Mouse (Mus musculus) limb, embryonic 12.5 days (tissue): ENCODE data around the gene Krt90. TPM values are rescaled to one million over a fixed set of nuclear protein-coding genes. Genes with fewer than 3 reads are reported as not detected.
A peak's percentile ranks its signal among the peaks of the same experiment; 100 is the strongest.

Experiments used
- ATAC-seq: fragments of 200-750 bp; cut with Nextera tagmentation; 2 replicates; pipeline ENCODE4 v1.8.0; 2017; ENCODE audit warnings: low read depth, moderate TSS enrichment; ENCODE audit not compliant: insufficient number of reproducible peaks, insufficient read depth, low FRiP score, low TSS enrichment
- H3K27ac ChIP-seq: fragments of 300-500 bp; sonication (generic); 2 replicates; pipeline ENCODE4 v1.5.1; 2016; ENCODE audit warnings: mild to moderate bottlenecking, moderate library complexity
- H3K27me3 ChIP-seq: fragments of 300-500 bp; sonication (generic); 2 replicates; pipeline ENCODE4 v1.6.1; 2016; ENCODE audit warnings: mild to moderate bottlenecking, moderate library complexity
- H3K36me3 ChIP-seq: fragments of 300-500 bp; sonication (generic); 2 replicates; pipeline ENCODE4 v1.6.1; 2016; ENCODE audit warnings: mild to moderate bottlenecking, moderate library complexity
- H3K4me1 ChIP-seq: fragments of 300-500 bp; sonication (generic); replicated peaks from 2 replicates; pipeline ENCODE4 v1.6.1; 2016
- H3K4me2 ChIP-seq: fragments of 300-500 bp; sonication (generic); 2 replicates; pipeline ENCODE4 v1.6.1; 2016; ENCODE audit warnings: mild to moderate bottlenecking, moderate library complexity
- H3K4me3 ChIP-seq: fragments of 300-500 bp; sonication (generic); replicated peaks from 2 replicates; pipeline ENCODE4 v1.5.1; 2016; ENCODE audit warnings: mild to moderate bottlenecking
- H3K9ac ChIP-seq: fragments of 300-500 bp; sonication (generic); replicated peaks from 2 replicates; pipeline ENCODE4 v1.6.1; 2016; ENCODE audit warnings: mild to moderate bottlenecking, moderate library complexity
- H3K9me3 ChIP-seq: fragments of 300-500 bp; sonication (generic); 2 replicates; pipeline ENCODE4 v1.6.1; 2016; ENCODE audit warnings: mild to moderate bottlenecking, moderate library complexity
- WGBS: fragments of 180-500 bp; shearing (Covaris S2); methylation state at CpG from one replicate; pipeline ENCODE4 v1.1.7; 2016; 5-methylcytosine and 5-hydroxymethylcytosine counted together
- polyA plus RNA-seq: library from polyadenylated mRNA; unstranded; fragments of >200 nt; fragmentation: Nextera tagmentation; extraction: Ambion mirVana; gene quantifications from 2 replicates; pipeline ENCODE4 v1.2.1, GENCODE M21; 2016

Gene Krt90
- polyA plus RNA-seq: 0.08 and 0.24 TPM in 2 replicates

DNA sequence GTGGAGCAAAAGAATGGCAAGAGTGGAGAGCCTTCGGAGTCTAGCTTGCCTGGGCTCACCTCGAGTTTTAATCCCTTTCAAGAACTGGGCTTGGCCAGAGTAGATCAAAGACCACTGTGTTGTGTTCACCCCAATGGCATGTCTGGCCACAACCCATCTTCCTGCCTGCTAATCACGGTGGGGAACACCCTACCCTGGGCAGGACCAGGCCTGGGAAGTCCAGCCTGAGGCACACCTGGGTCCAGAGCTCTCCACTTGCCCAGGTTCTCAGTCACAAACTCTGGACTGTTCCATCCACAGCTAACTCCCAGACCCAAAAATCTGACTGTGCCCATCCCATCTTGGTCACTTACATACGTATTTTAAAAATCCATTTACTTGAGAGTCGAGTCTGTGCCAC lies at the start of gene Krt90:
Gene Krt90 (minus strand): TSS at position 101 of the 400 bp plus-strand sequence.
- Histone ChIP-seq H3K4me2 (no peak within 1 kb of the TSS), H3K9ac (no peak within 1 kb of the TSS), H3K9me3 (no peaks in the 10 kb centered on the region), H3K27ac (no peak within 1 kb of the TSS), H3K27me3 (no peaks in the 10 kb centered on the region; the same call in 1 of the 2 replicates), H3K36me3 (no peaks in the 10 kb centered on the region), H3K4me3 (no peak within 1 kb of the TSS), H3K4me1 (peaks cover 33% of the 10 kb centered on the region)
- 73% methylated on average over 5 of the region's 5 CpGs for whole genome bisulfite sequencing
- no peak for ATAC-seq

DNA sequence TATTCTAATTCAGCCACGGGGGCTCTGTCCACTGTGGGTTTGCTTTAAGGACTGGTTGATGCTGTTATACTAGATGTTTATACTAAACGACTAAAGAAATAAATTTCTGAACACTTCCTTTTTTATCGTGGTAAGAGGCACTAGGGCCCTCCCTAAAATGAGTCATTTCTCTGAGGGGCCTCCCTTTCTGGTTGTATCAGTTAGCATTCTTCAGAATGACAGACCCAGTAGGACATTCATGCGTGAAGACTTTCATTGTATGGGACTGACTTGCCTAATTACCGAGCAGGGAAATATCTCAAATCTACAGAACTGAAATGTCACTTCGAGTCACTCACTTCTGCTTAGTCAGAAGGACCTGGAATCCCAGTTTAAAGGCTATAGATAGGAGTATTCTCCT lies 36.4 kb upstream of the Krt90 start:
- Histone ChIP-seq H3K9ac (no peak overlapping the region), H3K4me1 (no peaks in the 10 kb centered on the region), H3K4me3 (no peak overlapping the region), H3K27me3 (no peaks in the 10 kb centered on the region; the same call in 1 of the 2 replicates), H3K9me3 (no peaks in the 10 kb centered on the region; the same call in 1 of the 2 replicates), H3K36me3 (no peaks in the 10 kb centered on the region), H3K27ac (no peak overlapping the region), H3K4me2 (no peak overlapping the region)
- no peak for ATAC-seq
- whole genome bisulfite sequencing: 77% methylated on average over 6 of the region's 6 CpGs

DNA sequence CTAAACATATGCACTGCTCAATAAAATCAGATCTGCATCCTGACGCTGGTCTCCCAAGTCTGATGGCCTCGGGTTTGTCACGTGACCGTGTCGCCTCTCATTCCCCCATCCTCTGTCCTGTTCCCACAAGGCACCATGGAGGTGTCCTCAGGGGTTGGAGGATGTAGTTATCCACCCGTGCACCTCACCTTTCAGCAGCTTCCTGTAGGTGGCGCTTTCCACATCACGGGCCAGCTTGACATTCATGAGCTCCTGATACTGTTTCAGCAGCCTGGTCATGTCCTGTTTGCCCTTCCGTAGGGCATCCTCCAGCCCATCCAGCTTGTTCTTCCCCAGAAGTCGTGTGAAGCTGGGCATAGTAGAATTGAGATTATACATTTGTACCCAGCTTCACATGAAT lies 25.5 kb upstream of the Krt90 start:
- WGBS: 83% methylated on average over 10 of the region's 10 CpGs
- H3K9ac ChIP-seq: no peak overlapping the region
- H3K4me1 ChIP-seq: no peaks in the 10 kb centered on the region

DNA sequence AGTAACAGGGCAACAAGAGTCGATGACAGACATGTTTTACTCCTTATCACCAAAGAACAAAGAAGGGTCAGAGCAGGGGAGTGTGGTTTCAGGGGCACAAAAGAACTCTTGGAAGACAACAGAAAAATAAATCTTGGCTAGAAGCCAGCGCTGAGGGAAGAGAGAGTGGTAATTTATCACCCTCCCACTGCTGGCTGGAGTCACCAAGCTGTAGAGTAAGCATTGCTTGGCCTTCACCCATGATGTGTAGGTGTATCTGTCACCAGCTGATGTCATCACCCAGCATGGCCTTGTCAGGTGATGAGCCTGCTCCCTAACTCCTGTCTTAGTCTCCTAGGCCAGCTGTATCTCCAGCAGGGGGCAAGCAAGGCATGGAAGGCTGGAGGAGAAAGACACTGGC lies 21.7 kb upstream of the Krt90 start:
- Histone ChIP-seq H3K36me3 (no peaks in the 10 kb centered on the region), H3K9me3 (no peaks in the 10 kb centered on the region), H3K4me1 (no peaks in the 10 kb centered on the region), H3K27ac (no peak overlapping the region), H3K9ac (no peak overlapping the region), H3K4me2 (no peak overlapping the region), H3K27me3 (no peaks in the 10 kb centered on the region), H3K4me3 (no peak overlapping the region)
- ATAC-seq: no peak
- 60% methylated on average over 2 of the region's 2 CpGs for WGBS

More for the DNA sequence above, 25.5 kb upstream of the Krt90 start:
- no peaks in the 10 kb centered on the region for H3K9me3 ChIP-seq
- H3K4me3 ChIP-seq: no peak overlapping the region
- no peak overlapping the region for H3K4me2 ChIP-seq
- no peak overlapping the region for H3K27ac ChIP-seq
- ATAC-seq: no peak
- no peaks in the 10 kb centered on the region for H3K27me3 ChIP-seq
- H3K36me3 ChIP-seq: no peaks in the 10 kb centered on the region

DNA sequence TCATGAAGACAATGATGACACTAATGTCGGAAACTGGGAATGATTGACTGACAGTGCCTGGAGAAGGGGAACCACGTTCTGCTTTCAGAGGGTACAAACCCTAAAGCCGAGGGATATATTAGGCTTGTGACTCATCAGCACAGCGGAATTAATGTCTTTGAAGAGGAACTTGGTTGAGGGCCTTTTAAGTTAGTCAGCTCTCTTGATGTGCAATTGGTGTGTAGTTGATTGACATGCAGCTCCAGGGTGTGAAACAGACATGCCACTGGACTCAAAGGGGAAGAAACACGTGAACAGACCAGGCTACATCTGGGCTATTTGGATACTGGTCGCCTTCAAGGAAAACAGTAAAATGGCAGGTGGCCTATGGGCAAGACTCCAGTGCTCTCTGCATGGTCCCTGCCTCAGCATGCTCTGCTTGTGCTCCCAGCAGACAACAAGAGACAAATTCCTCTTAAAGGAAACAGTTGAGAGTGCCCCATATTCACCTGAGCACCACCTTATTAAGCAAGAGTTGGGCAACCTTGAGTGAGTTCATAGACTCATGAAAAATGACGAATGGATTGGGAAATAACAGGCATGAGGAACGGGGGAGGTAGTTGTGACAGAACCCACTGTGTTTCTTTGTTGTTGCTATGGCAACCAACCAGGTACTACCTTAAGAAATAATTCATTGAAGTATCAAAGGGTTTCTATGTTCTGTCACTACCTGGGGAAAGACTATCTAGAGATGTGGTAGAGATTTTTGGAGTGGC lies 20.6 kb upstream of the Krt90 start:
- Histone ChIP-seq H3K27me3 (no peaks in the 10 kb centered on the region), H3K9me3 (no peaks in the 10 kb centered on the region), H3K4me3 (no peak overlapping the region), H3K27ac (no peak overlapping the region), H3K4me1 (no peaks in the 10 kb centered on the region), H3K9ac (no peak overlapping the region), H3K4me2 (no peak overlapping the region), H3K36me3 (no peaks in the 10 kb centered on the region)
- ATAC-seq: no peak
- WGBS: 76% methylated on average over 8 of the region's 8 CpGs

DNA sequence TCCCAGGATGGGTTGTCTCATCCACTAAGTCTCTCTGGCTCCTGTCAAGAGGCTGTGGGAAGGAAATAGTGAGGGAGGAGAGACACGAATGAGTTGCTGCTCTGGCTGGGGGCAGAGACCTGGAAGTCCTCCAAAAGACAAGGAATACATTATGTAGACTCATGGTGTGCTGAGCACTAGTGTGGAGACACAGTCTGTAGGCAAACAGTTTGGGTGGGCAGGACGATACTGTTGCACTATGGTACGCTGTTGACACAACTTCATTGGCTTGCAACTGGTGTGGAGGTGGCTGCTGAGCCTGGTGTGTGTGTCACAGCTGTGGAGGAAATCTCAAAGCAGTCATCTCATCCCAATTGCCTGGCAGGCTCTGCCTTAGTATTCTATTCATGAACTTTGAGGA lies 19.0 kb upstream of the Krt90 start:
- no peaks in the 10 kb centered on the region for H3K4me1 ChIP-seq
- no peak overlapping the region for H3K27ac ChIP-seq
- H3K4me2 ChIP-seq: no peak overlapping the region
- ATAC-seq: no peak
- no peak overlapping the region for H3K9ac ChIP-seq
- H3K27me3 ChIP-seq: no peaks in the 10 kb centered on the region
- no peaks in the 10 kb centered on the region for H3K9me3 ChIP-seq
- no peaks in the 10 kb centered on the region for H3K36me3 ChIP-seq
- WGBS: 83% methylated on average over 3 of the region's 3 CpGs
- H3K4me3 ChIP-seq: no peak overlapping the region

DNA sequence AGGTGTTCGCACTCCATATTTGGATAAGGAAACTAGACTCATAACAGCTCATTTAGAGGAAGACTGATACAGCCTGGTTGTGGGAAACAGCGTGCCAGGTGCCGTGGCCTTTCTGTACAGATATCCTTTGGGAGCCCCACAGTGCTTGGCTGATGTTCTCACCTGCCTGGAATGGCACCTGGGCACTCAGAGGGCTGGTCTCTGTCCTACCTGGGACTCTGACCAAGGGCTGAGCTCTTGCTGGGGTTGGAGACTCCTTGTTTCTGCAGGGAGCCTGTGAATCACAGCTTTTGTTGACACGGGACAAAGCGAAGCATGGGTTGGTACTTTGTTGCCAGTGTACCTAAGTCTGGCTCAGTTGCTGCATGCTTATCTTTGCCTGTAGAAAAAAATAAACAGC lies 12.8 kb upstream of the Krt90 start:
- Histone ChIP-seq H3K4me2 (no peak overlapping the region), H3K9me3 (no peaks in the 10 kb centered on the region), H3K4me1 (peaks cover 13% of the 10 kb centered on the region), H3K36me3 (no peaks in the 10 kb centered on the region), H3K27ac (no peak overlapping the region), H3K27me3 (no peaks in the 10 kb centered on the region), H3K9ac (no peak overlapping the region), H3K4me3 (no peak overlapping the region)
- WGBS: 88% methylated on average over 5 of the region's 5 CpGs
- no peak for ATAC-seq

DNA sequence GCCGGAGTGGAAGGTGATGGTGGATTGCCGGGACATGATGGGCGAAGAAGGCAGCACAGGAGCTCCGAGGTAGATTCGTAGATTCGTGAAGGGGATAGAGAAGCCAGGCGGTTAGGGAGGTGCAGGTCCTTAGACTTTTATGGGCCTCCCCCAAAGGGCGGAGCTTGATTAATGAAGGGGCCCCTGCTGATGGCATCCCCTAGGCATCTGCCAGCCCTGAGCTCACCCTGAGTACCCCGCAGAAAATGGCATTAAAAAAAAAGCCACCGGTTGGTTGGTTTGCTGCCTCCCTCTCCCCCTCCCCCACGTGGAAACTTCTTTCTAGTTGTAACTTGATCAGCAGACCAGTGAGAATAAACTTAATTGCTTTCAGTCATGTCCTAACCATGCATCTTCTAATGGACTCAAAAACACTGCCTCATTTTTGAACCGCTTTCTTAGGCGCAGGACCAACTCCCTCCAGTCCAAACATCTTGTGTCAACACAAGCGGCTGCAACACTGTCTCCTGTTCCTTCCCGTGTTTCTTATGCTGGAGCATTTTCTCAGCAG lies 11.1 kb upstream of the Krt90 start, which contains the start of gene Krt75:
Gene Krt75 (minus strand): TSS at position 109 of the 550 bp plus-strand sequence.
- H3K9me3 ChIP-seq: no peaks in the 10 kb centered on the region
- H3K9ac ChIP-seq: no peak within 1 kb of the TSS
- H3K36me3 ChIP-seq: no peaks in the 10 kb centered on the region
- H3K4me2 ChIP-seq: no peak within 1 kb of the TSS
- H3K27ac ChIP-seq: no peak within 1 kb of the TSS
- no peaks in the 10 kb centered on the region for H3K27me3 ChIP-seq
- no peak for ATAC-seq
- H3K4me1 ChIP-seq: peaks cover 13% of the 10 kb centered on the region
- 52% methylated on average over 15 of the region's 15 CpGs for whole genome bisulfite sequencing
- H3K4me3 ChIP-seq: no peak within 1 kb of the TSS

DNA sequence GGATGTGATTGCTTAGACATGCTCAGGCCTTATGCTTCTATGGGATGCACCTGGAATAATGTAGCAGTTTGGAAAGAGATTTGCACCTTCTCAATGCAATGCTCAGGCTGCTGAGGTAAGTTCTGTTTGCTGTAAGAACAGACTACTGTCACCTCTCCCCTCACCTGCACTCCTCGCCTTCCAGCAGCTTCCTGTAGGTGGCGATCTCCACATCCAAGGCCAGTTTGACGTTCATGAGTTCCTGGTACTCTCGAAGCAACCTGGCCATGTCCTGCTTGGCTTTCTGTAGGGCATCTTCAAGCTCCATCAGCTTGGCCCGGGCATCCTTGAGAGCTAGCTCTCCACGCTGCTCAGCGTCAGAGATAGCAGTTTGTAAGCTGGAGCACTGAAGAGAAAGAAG lies 5.0 kb upstream of the Krt90 start:
- H3K9ac ChIP-seq: no peak overlapping the region
- H3K9me3 ChIP-seq: no peaks in the 10 kb centered on the region
- no peak overlapping the region for H3K27ac ChIP-seq
- H3K4me1 ChIP-seq: peaks cover 25% of the 10 kb centered on the region
- no peak overlapping the region for H3K4me2 ChIP-seq
- ATAC-seq: no peak
- H3K4me3 ChIP-seq: no peak overlapping the region
- H3K36me3 ChIP-seq: no peaks in the 10 kb centered on the region
- 45% methylated on average over 7 of the region's 7 CpGs for WGBS
- peaks cover 5% of the 10 kb centered on the region for H3K27me3 ChIP-seq

DNA sequence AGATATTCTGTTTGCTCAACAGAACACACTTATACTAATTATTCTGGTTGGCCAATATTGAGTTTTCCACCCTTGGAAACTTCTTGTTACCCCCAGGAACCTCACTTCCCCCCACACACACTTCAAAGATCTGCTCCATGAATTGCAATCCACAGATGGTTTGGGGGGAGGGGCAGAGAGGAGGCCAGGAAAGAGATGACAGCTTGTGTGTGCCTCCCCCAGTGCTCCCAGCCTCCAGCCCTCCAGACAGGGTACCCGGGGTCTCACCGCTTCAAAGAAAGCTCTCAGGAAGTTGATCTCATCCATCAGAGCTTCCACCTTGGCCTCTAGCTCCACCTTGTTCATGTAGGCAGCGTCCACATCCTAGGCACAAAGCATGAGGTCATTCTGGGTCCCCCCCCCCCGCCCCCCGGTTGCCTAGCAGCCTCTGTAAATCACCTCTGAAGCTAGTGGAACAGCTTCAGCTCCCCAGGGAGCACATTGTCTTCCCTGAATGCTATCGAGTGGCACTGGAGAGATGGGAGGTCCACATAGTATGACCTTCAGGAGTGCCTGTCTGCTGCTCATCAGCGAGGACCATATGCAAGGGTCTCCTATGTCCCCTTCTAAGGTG lies 4.6 kb downstream of the Krt90 start:
- 15% methylated on average over 7 of the region's 7 CpGs for WGBS
- Histone ChIP-seq H3K27ac (no peak overlapping the region), H3K4me1 (peaks cover 10% of the 10 kb centered on the region)

DNA sequence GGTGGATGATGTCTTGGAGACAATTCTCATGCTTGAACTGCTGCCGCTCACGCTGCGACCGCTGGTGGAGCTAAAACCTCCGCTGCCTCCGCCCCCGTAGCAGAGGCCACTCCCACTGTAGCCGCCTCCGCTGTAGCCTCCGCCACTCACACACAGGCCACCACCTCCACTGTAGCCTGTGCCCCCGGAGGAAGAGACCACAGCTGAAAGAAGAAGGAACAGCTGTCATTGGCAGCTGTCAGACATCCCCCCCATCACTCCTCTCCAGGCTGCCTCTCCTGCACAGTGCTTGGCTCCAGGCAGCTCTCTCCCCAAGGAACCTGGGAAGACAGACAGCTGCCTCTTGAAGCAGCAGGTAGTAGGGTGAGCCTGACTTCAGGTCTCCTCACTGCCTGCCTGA lies 9.6 kb downstream of the Krt90 start:
- Histone ChIP-seq H3K9ac (no peak overlapping the region), H3K9me3 (no peaks in the 10 kb centered on the region), H3K27ac (no peak overlapping the region), H3K27me3 (peaks cover 43% of the 10 kb centered on the region), H3K4me2 (peak overlapping the region; percentile 35), H3K36me3 (no peaks in the 10 kb centered on the region), H3K4me3 (no peak overlapping the region), H3K4me1 (peaks cover 6% of the 10 kb centered on the region)
- ATAC-seq: peak; percentile 84
- 0% methylated on average over 11 of the region's 11 CpGs for WGBS

More for the DNA sequence above, 4.6 kb downstream of the Krt90 start:
- no peak overlapping the region for H3K4me2 ChIP-seq
- H3K9ac ChIP-seq: no peak overlapping the region
- no peaks in the 10 kb centered on the region for H3K9me3 ChIP-seq
- H3K36me3 ChIP-seq: no peaks in the 10 kb centered on the region
- H3K27me3 ChIP-seq: 0 out of 2 replicates have a peak, but pooled peaks cover 10% of the 10 kb centered on the region
- ATAC-seq: no peak
- no peak overlapping the region for H3K4me3 ChIP-seq
